Mouse (Mus musculus): Measurements from ENCODE around the gene Daxx. TPM values are rescaled to one million over a fixed set of nuclear protein-coding genes. Genes with fewer than 3 reads are reported as not detected.

The Daxx gene
- total RNA-seq, 2 experiments from 2014 or later, result 25.4 to 26.3 TPM

DNA sequence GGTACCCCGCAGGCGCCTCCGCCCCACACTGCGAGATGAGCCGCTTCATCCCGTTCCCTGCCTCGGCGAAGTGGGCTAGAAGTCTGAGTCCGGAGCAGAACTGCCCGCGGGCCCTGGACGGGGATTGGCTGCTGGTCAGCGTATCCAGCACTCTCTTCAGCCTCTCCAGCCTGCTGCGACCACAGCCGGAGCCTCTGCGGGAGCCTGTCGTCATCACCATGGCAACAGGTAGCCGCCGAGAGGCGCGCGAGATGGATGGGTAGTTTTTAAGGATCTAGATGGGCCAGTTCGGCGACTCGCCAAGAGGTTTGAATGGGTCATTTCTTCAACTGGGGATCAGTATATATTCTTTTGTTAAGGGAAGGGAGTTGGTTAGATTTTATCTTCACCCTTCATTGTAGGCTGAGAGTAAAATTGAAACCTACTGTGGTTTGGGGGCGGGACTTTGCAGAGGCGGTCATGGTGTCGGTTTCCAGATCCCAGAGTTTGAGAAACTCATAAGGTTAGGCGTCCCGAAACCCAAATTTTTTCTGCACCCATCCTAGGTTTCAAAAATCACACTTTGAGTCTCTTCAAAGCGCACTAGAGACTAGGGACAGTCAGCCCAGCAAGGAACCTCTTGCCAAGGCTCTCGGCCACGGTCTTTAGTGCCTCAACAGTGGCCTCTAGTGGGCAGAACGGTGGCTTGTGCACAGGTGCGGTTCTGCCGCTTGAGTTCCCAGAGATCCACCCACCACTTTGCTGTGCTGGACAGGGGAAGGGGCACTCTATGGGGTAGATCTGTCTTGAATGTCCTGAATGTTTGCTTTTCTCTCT lies 11.3 kb downstream of the Daxx start:
- peak; percentile 91 for DNase-seq

DNA sequence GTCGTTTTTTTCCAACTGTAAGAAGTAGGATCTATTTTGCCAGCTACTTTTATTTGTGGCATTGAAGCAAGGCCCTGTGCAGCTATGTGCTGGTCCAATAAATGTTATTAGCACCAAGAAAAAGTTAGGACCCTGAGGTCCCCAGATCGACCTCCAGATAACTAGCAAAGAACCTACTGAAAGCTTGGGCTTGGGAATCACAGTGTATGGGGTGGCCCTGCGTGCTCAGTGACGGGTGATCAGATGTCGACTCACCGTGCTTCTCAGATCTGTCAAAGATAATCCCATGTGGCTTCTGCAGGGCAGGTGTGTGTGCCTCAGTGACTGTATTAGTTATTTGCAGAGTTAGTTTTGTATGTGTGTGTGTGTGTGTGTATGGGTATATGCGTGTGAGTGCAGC lies 12.1 kb downstream of the Daxx start:
- no peak for DNase-seq

GRCm38 (mm10) chr17:33924577-33925283 lies 15.5 kb downstream of the Daxx start:
- DNase-seq, result peak; percentile 57

DNA sequence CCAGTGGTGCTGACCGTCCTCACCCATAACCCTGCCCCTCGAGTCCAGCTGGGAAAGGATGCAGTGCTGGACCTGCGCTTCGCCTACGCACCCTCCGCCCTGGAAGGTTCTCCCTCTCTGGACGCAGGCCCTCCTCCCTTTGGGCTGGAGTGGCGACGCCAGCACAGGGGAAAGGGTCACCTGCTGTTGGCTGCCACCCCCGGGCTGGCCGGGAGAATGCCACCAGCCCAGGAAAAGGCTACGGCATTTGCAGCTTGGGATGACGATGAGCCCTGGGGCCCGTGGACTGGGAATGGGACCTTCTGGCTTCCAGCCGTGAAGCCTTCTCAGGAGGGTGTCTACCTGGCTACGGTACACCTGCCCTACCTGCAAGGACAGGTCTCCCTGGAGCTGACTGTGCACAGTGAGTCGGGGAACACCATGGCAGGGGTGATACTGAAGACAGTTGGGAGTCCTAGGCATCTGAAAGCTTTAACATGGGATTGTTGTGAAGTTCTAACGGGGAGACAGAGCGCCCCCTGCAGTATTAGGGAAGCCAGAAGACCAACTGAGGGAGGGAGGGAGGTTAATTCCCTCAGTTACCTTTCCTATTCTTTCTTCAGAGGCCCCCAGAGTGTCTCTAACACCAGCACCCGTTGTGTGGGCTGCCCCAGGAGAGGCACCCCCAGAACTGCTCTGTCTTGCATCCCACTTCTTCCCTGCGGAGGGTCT lies 16.3 kb downstream of the Daxx start:
- no peak for DNase-seq

DNA sequence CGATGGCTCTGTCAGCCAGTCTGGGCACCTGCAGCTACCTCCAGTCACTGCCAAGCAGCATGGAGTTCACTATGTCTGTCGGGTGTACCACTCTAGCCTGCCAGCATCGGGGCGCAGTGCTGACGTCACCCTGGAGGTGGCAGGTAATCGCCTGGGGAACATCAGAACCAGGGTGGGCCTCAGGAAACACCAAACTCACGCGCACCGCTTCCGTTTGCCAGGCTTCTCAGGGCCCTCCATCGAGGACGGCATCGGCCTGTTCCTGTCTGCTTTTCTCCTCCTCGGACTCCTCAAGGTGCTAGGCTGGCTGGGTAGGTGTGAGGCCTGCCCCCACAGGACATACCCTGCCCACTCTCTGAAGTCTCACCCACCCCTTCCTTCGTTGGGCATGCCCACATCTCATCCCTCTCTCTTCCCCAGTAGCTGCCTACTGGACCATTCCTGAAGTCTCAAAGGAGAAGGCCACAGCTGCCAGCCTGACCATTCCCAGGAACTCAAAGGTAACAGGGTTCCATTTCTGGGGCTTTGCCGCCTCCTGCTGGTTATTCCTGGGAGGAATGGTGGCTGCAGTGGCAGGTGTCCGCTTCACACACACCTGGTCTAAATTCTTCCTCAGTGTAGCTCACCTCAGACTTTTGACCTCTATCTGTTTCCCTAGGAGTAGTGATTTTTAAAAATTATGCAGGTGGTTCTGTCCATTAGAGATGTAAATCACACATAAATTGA lies 17.2 kb downstream of the Daxx start:
- DNase-seq, result no peak

GRCm38 (mm10) chr17:33928251-33928947 lies 19.2 kb downstream of the Daxx start:
- DNase-seq, result no peak

GRCm38 (mm10) chr17:33929371-33930279 lies 20.4 kb downstream of the Daxx start, which contains the start of gene Rgl2:
Gene Rgl2, plus strand, starts transcription at chr17:33929543.
- peak; percentile 98 for DNase-seq

DNA sequence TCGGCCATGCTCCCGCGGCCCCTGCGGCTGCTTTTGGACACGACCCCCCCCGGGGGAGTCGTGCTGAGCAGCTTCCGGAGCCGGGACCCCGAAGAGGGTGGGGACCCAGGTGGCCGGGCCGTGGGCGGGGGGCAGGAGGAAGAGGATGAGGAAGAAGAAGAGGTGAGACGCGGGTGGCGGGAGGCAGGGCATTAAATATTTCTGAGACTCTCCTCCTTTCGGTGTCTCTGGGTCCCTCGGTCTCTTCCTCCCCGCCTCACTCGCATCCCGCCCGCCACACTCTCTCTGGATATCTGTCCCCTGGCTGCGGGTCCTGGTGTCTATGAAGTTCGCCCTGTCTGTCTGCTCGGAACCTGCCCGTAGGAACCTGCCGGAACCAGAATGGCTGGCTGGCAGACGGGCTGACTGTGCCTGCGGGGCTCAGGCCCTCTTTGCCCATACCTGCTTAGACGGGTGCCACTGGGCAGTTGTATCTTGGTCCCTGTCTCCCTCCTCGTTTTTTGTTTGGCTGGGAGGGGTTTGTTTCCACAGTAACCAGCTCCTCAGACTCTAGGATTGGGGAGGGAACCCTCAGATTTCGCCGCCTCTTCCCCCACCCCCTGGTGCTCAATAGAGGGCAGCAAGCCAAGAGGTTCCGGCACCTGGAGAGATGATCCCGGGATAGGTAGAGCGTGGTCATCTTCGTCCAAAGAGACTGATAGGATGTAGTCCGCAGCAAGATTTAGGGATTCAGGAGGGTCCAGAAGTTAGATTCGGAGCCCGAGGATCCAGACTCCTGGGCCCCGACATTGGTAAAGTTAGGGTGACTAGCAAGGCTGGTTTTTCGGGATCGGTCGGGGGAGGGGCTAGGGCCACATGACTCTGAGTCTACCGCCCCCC lies 21.3 kb downstream of the Daxx start:
- DNase-seq, result peak; percentile 69

DNA sequence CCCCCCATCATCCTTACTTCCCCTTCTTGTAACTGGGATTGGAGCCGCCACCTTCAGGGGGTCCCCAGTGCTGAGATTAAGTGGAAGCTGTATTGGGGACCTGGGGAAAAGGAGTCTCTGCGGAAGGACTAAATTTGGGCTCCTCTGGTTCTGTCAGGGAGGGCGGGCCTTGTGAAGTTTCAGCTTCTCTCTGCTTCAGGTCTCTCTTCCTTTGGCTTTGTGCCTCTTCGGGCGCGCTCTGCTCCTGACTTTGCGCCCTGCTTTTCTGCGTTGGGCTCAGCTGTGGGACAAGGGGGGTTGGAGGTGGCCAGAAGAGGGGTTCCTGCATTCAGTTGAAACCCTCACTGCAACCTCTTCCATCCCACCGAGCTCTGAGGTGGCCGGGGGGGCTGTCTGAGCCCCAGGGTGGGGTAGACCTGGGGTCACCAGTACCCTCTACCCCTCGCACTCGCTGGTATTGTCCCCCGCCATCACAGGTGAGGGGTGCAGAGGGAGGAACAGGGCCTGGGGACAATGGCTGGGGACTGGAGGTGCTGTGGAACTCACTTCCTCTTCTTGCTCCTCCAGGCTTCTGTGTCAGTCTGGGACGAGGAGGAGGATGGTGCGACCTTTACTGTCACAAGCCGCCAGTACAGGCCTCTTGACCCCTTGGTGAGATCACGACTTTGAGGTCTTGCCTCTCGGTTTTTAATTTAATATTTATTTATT lies 22.1 kb downstream of the Daxx start:
- no peak for DNase-seq

GRCm38 (mm10) chr17:33931947-33932346 lies 22.7 kb downstream of the Daxx start:
- DNase-seq, result no peak

DNA sequence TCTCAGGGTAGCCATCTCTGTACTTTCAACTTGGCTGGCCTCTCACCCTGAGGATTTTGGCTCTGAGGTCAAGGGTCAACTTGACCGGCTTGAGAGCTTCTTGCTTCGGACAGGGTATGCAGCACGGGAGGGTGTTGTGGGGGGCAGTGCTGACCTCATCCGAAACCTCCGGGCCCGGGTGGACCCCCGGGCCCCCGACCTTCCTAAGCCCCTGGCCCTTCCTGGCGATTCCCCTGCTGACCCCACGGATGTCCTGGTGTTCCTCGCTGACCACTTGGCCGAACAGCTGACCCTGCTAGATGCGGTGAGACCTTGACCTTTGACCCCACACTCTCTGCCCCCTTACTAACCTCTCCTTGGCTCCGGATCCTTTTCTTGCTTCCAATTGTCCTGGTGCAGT lies 23.2 kb downstream of the Daxx start:
- DNase-seq, result no peak

- no peak for DNase-seq
Measured at GRCm38 (mm10) chr17:33932970-33933369, 23.8 kb downstream of the Daxx start.

- DNase-seq, result no peak
Measured at GRCm38 (mm10) chr17:33935422-33936055, 26.3 kb downstream of the Daxx start.

DNA sequence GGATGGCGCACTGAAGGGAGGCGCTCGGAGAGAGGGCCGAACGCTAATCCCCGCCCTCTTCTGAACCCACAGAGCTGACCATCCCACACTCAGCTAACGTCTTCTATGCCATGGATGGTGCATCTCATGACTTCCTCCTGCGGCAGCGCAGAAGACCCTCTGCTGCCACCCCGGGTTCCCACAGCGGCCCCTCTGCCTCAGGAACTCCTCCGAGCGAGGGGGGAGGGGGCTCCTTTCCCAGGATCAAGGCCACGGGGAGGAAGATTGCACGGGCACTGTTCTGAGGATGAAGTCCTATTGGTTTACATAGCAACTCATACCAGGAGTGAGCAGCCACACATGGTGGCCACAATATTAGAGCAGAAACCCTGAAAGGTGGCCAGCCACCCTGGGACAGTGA lies 27.8 kb downstream of the Daxx start:
- DNase-seq, result no peak

GRCm38 (mm10) chr17:33938783-33939182 lies 29.6 kb downstream of the Daxx start:
- DNase-seq, result no peak

DNA sequence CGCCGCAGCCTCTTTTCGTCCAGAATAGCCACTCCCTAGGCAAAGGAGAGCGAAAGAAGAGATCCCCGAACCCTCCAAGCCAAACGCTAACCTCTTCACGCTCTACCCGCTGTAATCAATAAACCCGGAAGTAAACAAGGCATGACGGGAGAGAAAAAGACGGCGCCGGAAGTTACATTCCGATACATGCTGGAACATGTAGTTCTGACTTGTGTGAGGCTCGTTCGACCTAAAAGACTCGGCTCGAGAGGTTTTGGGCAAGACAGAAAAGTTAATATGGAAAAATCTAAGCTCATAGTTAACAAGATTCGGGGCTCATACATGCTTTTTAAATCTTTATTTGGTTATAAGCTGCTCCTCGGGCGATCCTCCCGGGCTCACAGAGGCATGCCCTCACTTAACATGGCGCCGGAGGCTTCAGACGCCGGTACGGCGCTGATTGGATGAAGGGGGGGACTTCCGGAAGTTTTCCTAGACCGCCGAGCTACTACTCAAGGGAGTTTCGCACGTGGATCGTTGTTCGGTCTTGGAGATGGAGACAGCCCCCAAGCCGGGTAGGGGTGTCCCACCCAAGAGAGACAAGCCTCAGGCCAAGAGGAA lies 31.1 kb downstream of the Daxx start, which contains the start of the genes Pfdn6 and Wdr46:
TSS of gene Pfdn6 (minus strand) at position 138 of the 600 bp plus-strand sequence.
TSS of gene Wdr46 (plus strand) at position 455 of the 600 bp plus-strand sequence.
- DNase-seq, result peak; percentile 91

GRCm38 (mm10) chr17:33940981-33941380 lies 31.8 kb downstream of the Daxx start:
- DNase-seq, result peak; percentile 52

DNA sequence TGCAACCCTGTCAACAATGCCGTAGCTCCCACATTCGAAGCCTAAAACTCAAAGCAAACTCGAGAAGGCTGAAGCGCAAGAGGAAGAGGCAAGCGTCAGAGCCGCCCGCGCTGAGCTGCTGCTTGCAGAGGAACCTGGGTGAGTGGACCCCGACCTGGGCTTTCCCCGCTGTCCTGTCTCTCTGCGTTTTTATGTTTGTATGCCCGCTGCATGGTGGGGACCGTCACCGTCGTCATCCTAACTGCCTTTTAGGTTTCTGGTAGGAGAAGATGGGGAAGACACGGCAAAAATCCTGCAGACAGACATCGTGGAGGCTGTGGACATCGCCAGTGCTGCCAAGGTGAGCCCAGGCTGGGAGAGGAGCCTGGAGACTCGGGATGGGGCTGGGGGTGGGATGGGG lies 32.2 kb downstream of the Daxx start:
- no peak for DNase-seq

Measured in adrenal gland, postnatal 10 days (tissue).